Mouse (Mus musculus): ENCODE data around the gene Olfr324. TPM values are rescaled to one million over a fixed set of nuclear protein-coding genes. Genes with fewer than 3 reads are reported as not detected.

Olfr324 gene
- polyA plus RNA-seq (2012; rRNA removed) = not detected in 2 replicates

- no peak for DNase-seq (ENCODE audit: low spot score)
Measured at GRCm38 (mm10) chr11:58594814-58595213, at the start of gene Olfr324. Gene Olfr324 (plus strand): TSS chr11:58595114.

- DNase-seq (ENCODE audit: low spot score) = no peak
Measured at GRCm38 (mm10) chr11:58546322-58546721, 48.6 kb upstream of the Olfr324 start, which contains the start of gene Olfr329-ps. Gene Olfr329-ps (minus strand): TSS chr11:58546422.

GRCm38 (mm10) chr11:58555536-58555935 is 39.4 kb upstream of the Olfr324 start, which contains the start of gene Olfr328:
Gene Olfr328 (minus strand): TSS chr11:58555636.
- DNase-seq (ENCODE audit: low spot score) = no peak

- DNase-seq (ENCODE audit: low spot score) = no peak
Measured at GRCm38 (mm10) chr11:58570405-58570804, 24.5 kb upstream of the Olfr324 start, which contains the start of gene Olfr224. Gene Olfr224 (minus strand): TSS chr11:58570553.

GRCm38 (mm10) chr11:58577430-58577829 is 17.5 kb upstream of the Olfr324 start, which contains the start of gene Olfr325:
Gene Olfr325 (plus strand): TSS chr11:58577730.
- DNase-seq (ENCODE audit: low spot score) = no peak

GRCm38 (mm10) chr11:58578636-58579035 is 16.3 kb upstream of the Olfr324 start:
- no peak for DNase-seq (ENCODE audit: low spot score)

- no peak for DNase-seq (ENCODE audit: low spot score)
Measured at GRCm38 (mm10) chr11:58587898-58588348, 7.0 kb upstream of the Olfr324 start.

GRCm38 (mm10) chr11:58588620-58589250 is 6.2 kb upstream of the Olfr324 start:
- no peak for DNase-seq (ENCODE audit: low spot score)

GRCm38 (mm10) chr11:58597837-58598236 is 2.9 kb downstream of the Olfr324 start:
- DNase-seq (ENCODE audit: low spot score) = no peak

- DNase-seq (ENCODE audit: low spot score) = no peak
Measured at GRCm38 (mm10) chr11:58602062-58602461, 7.1 kb downstream of the Olfr324 start.

- DNase-seq (ENCODE audit: low spot score) = no peak
Measured at GRCm38 (mm10) chr11:58602800-58603560, 8.1 kb downstream of the Olfr324 start.

- DNase-seq (ENCODE audit: low spot score) = no peak
Measured at GRCm38 (mm10) chr11:58604688-58605087, 9.8 kb downstream of the Olfr324 start.

- no peak for DNase-seq (ENCODE audit: low spot score)
Measured at GRCm38 (mm10) chr11:58605228-58605627, 10.3 kb downstream of the Olfr324 start.

GRCm38 (mm10) chr11:58606177-58606919 is 11.4 kb downstream of the Olfr324 start:
- no peak for DNase-seq (ENCODE audit: low spot score)

GRCm38 (mm10) chr11:58607030-58607429 is 12.1 kb downstream of the Olfr324 start:
- no peak for DNase-seq (ENCODE audit: low spot score)

- no peak for DNase-seq (ENCODE audit: low spot score)
Measured at GRCm38 (mm10) chr11:58613359-58613758, 18.4 kb downstream of the Olfr324 start.

- no peak for DNase-seq (ENCODE audit: low spot score)
Measured at GRCm38 (mm10) chr11:58614526-58614925, 19.6 kb downstream of the Olfr324 start.

- DNase-seq (ENCODE audit: low spot score) = no peak
Measured at GRCm38 (mm10) chr11:58615975-58616374, 21.1 kb downstream of the Olfr324 start, which contains the start of gene 2210407C18Rik. Gene 2210407C18Rik (minus strand): TSS chr11:58616075.

GRCm38 (mm10) chr11:58618369-58618768 is 23.5 kb downstream of the Olfr324 start:
- DNase-seq (ENCODE audit: low spot score) = no peak

- DNase-seq (ENCODE audit: low spot score) = no peak
Measured at GRCm38 (mm10) chr11:58618793-58619192, 23.9 kb downstream of the Olfr324 start.

GRCm38 (mm10) chr11:58626146-58626545 is 31.2 kb downstream of the Olfr324 start:
- DNase-seq (ENCODE audit: low spot score) = no peak

GRCm38 (mm10) chr11:58630401-58630800 is 35.5 kb downstream of the Olfr324 start, which contains the start of gene Olfr323:
Gene Olfr323 (minus strand): TSS chr11:58630501.
- no peak for DNase-seq (ENCODE audit: low spot score)

Measured in urinary bladder, adult 2 months (tissue).